Mouse (Mus musculus) limb, embryonic 14.5 days (tissue): ENCODE measurements around the gene Zfp318. TPM values are rescaled to one million over a fixed set of nuclear protein-coding genes. Genes with fewer than 3 reads are reported as not detected.

Source experiments
- ATAC-seq: fragments of 200-750 bp; cut with Nextera tagmentation; 2 replicates; pipeline ENCODE4 v1.8.0; 2017; ENCODE audit warnings: low read depth, moderate number of reproducible peaks, moderate TSS enrichment; ENCODE audit not compliant: low FRiP score
- DNase-seq: peaks from one replicate; pipeline ENCODE4 v3.0.0-alpha.2; 2015; ENCODE audit warnings: low spot score
- H3K27ac ChIP-seq: fragments of 300-500 bp; sonication (generic); replicated peaks from 2 replicates; pipeline ENCODE4 v1.5.1; 2014; ENCODE audit warnings: low read depth, mild to moderate bottlenecking, low read length, moderate library complexity, mixed read lengths
- H3K27me3 ChIP-seq: fragments of 300-500 bp; sonication (generic); 2 replicates; pipeline ENCODE4 v1.6.1; 2014; ENCODE audit warnings: low read length, mixed read lengths; ENCODE audit not compliant: control insufficient read depth, insufficient read depth
- H3K36me3 ChIP-seq: fragments of 300-500 bp; sonication (generic); 2 replicates; pipeline ENCODE4 v1.6.1; 2014; ENCODE audit warnings: mild to moderate bottlenecking, low read length, moderate library complexity, mixed read lengths; ENCODE audit not compliant: control insufficient read depth, insufficient read depth
- H3K4me1 ChIP-seq: fragments of 300-500 bp; sonication (generic); 2 replicates; pipeline ENCODE4 v1.6.1; 2014; ENCODE audit warnings: antibody characterized with exemption, low read length, mixed read lengths; ENCODE audit not compliant: control insufficient read depth, insufficient read depth
- H3K4me2 ChIP-seq: fragments of 300-500 bp; sonication (generic); replicated peaks from 2 replicates; pipeline ENCODE4 v1.6.1; 2014; ENCODE audit warnings: low read depth, mild to moderate bottlenecking, low read length, moderate library complexity; ENCODE audit not compliant: severe bottlenecking
- H3K4me3 ChIP-seq: fragments of 300-500 bp; sonication (generic); replicated peaks from 2 replicates; pipeline ENCODE4 v1.5.1; 2014; ENCODE audit warnings: low read length
- H3K9ac ChIP-seq: fragments of 300-500 bp; sonication (generic); 2 replicates; pipeline ENCODE4 v1.6.1; 2014; ENCODE audit warnings: mild to moderate bottlenecking, low read depth, low read length, moderate library complexity; ENCODE audit not compliant: severe bottlenecking
- H3K9me3 ChIP-seq: fragments of 300-500 bp; sonication (generic); 2 replicates; pipeline ENCODE4 v1.6.1; 2016; ENCODE audit warnings: low read length; ENCODE audit not compliant: control insufficient read depth
- POLR2A ChIP-seq: fragments of 200-500 bp; IDR thresholded peaks from 2 replicates; pipeline ENCODE4 v1.8.0; 2012; ENCODE audit warnings: inconsistent platforms, mild to moderate bottlenecking, moderate library complexity, borderline replicate concordance; ENCODE audit not compliant: insufficient read depth, insufficient read length; ENCODE audit errors: extremely low read depth
- WGBS: fragments of 180-500 bp; shearing (Covaris S2); extraction: QIAGEN DNeasy Blood & Tissue Kit; methylation state at CpG from one replicate; pipeline ENCODE4 v1.1.7; 2014; 5-methylcytosine and 5-hydroxymethylcytosine counted together
- polyA plus RNA-seq, 2 experiments: library from polyadenylated mRNA; depleted of rRNA in 1 of 2; stranded (reverse) in 1 of 2; unstranded in 1 of 2; fragments of >200 nt; fragmentation: Nextera tagmentation in 1 of 2; extraction: Ambion mirVana in 1 of 2; gene quantifications; 2 replicates each; pipeline versions ENCODE4 v1.2.1 to v1.2.3; 2012 to 2014

The Zfp318 gene
- polyA plus RNA-seq (2012; rRNA removed) (23.0 and 23.7 TPM in 2 replicates), polyA plus RNA-seq (2014; fragmentation: Nextera tagmentation; extraction: Ambion mirVana) (18.4 and 22.7 TPM in 2 replicates)

DNA sequence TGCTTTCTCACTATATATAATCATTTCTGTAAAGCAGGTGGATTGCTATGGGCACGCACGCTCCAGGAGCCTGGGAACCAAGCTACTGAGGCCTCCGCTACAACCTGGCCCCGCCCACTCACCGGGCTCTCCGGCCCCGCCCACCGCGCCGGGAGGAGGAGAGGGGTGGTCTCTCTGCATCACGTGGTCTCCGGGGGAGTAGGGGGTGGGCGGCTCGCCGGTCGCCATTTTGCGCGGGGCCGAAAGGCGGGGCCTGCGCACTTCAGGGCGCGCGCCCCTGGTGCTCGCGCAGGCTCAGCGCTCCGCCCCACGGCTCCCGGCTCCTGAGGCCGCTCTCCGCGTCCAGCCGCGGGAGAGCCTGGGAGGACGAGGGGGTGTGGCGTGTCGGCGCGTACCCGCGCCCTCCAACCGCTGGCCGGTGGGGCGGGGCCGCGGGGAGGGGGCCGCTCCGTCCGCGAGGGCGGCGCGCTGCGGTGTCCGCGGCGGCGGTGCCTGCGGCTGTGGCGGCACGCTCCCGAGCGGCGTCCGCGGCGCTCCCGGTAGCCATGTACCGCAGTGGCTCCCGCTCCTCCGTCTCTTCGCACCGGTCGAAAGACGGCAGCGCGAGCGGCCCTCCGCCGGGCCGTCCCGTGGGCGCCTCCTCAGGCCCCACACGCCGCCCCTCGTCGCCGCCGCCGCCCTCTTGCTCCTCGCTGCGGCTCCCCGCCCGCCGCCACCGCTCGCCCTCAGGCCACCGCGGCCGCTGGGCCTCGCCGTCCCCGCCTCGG, at the start of gene Zfp318:
Gene Zfp318 (plus strand): TSS at position 438 of the 767 bp plus-strand sequence.
- under 1% methylated on average over 27 of the region's 105 CpGs for WGBS
- Histone ChIP-seq H3K27ac (peak within 1 kb of the TSS; percentile 81), H3K4me2 (peak within 1 kb of the TSS; percentile 83), H3K4me3 (peak within 1 kb of the TSS; percentile 89), H3K4me1 (peaks cover 9% of the 10 kb centered on the region), H3K9ac (peak within 1 kb of the TSS; percentile 94), H3K36me3 (peaks cover 9% of the 10 kb centered on the region), H3K9me3 (no peaks in the 10 kb centered on the region), H3K27me3 (no peaks in the 10 kb centered on the region)
- DNase-seq (peak; percentile 94), ATAC-seq (peak; percentile 99)
- 0 out of 2 replicates have a peak, but pooled peaks have one; percentile 60 for TF ChIP-seq POLR2A

GRCm38 (mm10) chr17:46336475-46336874, 47.1 kb upstream of the Zfp318 start:
- Histone ChIP-seq H3K36me3 (no peaks in the 10 kb centered on the region), H3K27me3 (no peaks in the 10 kb centered on the region), H3K9me3 (no peaks in the 10 kb centered on the region), H3K4me2 (no peak overlapping the region), H3K9ac (no peak overlapping the region), H3K4me3 (no peak overlapping the region), H3K27ac (no peak overlapping the region), H3K4me1 (no peaks in the 10 kb centered on the region)
- 33% methylated on average over 5 of the region's 5 CpGs for whole genome bisulfite sequencing
- no peak for TF ChIP-seq POLR2A
- DNase-seq (no peak), ATAC-seq (no peak)

DNA sequence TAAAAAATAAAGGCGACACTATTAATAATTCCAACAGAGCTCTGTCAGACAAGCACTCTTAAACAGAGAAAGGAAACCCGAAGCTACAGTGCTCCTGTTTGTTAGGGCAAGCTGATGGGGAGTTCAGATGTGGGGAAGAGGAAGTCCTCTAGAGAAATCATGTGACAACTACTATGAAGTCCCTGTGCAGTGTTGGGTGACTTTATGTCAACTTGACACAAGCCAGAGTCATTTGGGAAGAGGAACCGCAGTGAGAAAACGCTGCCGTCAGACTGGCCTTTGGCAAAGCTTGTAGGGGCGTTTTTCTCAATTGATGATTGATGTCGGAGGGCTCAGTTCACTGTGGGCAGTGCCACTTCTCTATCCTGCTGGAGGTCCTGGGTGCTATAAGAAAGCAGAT, 42.3 kb upstream of the Zfp318 start:
- no peak overlapping the region for H3K4me2 ChIP-seq
- H3K27me3 ChIP-seq = no peaks in the 10 kb centered on the region
- no peak overlapping the region for H3K4me3 ChIP-seq
- H3K36me3 ChIP-seq = no peaks in the 10 kb centered on the region
- H3K4me1 ChIP-seq = no peaks in the 10 kb centered on the region
- H3K27ac ChIP-seq = no peak overlapping the region
- TF ChIP-seq POLR2A = no peak
- whole genome bisulfite sequencing = 75% methylated on average over 7 of the region's 7 CpGs
- ATAC-seq (no peak), DNase-seq (no peak)
- H3K9me3 ChIP-seq = no peaks in the 10 kb centered on the region
- no peak overlapping the region for H3K9ac ChIP-seq

DNA sequence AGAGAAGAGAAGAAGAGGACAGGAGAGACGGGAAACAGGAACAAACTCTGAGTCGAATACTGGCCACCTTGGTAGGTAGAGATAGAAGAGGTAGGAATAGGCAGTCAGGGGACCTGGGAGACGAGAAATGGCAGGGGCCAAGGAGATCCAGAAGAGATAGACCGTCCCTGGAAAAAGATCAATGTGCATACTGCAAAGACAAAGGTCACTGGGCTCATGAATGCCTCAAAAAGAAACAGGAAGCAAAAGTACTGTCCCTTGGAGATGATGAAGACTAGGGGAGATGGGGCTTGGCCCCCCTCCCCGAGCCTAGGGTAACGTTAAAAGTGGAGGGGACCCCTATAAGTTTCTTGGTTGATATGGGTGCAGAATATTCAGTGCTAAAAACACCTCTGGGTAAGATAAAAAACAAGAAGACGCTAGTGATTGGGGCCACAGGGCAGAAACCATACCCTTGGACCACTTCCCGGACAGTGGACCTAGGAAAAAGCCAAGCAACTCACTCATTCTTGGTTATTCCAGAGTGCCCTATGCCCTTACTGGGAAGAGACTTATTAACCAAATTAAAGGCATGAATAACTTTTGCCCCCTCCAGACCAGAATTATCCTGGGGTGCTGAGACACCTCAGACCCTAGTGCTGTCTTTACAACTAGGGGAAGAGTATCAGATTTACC, 32.4 kb upstream of the Zfp318 start:
- Histone ChIP-seq H3K27me3 (no peaks in the 10 kb centered on the region), H3K36me3 (no peaks in the 10 kb centered on the region), H3K4me3 (no peak overlapping the region), H3K27ac (no peak overlapping the region), H3K4me2 (no peak overlapping the region), H3K9ac (no peak overlapping the region), H3K4me1 (no peaks in the 10 kb centered on the region), H3K9me3 (no peaks in the 10 kb centered on the region)
- TF ChIP-seq POLR2A = no peak
- no peak for ATAC-seq
- WGBS = 88% methylated on average over 8 of the region's 8 CpGs
- no peak for DNase-seq

DNA sequence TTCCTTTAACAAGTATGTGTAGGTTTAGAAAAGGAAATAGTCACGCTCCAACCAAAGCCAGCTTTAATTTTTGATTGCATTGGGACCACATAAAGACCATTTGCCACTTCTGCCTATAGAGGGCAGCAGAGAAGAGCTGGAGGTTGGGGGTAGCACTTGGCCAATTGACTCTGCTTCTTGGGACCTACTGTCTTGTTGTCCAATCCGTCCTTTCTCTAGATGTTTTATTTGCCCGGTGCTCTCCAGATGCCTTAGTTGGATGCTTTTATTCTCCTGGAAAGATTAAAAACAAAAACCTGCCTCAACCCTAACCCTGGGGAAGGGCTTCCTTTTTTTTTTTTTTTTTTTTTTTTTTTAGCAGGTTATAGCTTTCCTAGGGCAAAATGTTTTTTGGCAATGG, 11.7 kb upstream of the Zfp318 start:
- Histone ChIP-seq H3K36me3 (no peaks in the 10 kb centered on the region), H3K4me2 (no peak overlapping the region), H3K27me3 (no peaks in the 10 kb centered on the region), H3K4me1 (no peaks in the 10 kb centered on the region), H3K9ac (no peak overlapping the region), H3K4me3 (no peak overlapping the region), H3K9me3 (no peaks in the 10 kb centered on the region), H3K27ac (no peak overlapping the region)
- no peak for TF ChIP-seq POLR2A
- 72% methylated on average over 3 of the region's 3 CpGs for WGBS
- ATAC-seq (no peak), DNase-seq (no peak)
